Mouse (Mus musculus): ENCODE data around the gene Arhgap35.
A peak's percentile ranks its signal among the peaks of the same experiment; 100 is the strongest.

- TF ChIP-seq CTCF (IDR thresholded peaks at IDR 0.05; ENCODE audit: low read depth): 0 out of 2 replicates have a peak, but pooled peaks have one; percentile 9
- no peak for TF ChIP-seq EP300 (IDR thresholded peaks at IDR 0.05; ENCODE audit: low read depth)
Observed at GRCm38 (mm10) chr7:16631932-16632331, 17.1 kb upstream of the Arhgap35 start.
